Mouse (Mus musculus): ENCODE measurements around the gene Pfas.

- no peak for TF ChIP-seq POLR2A (IDR thresholded peaks at IDR 0.05; ENCODE audit: borderline replicate concordance, low read depth, low read length)
- TF ChIP-seq CTCF (IDR thresholded peaks at IDR 0.05; ENCODE audit: low read depth, low read length) = no peak
Measured at GRCm38 (mm10) chr11:68994377-68994776, 13.9 kb downstream of the Pfas start.

Measured in bone marrow macrophage, adult 2 months (primary cell).